Mouse (Mus musculus) mesoderm, embryonic 11.5 days (tissue): ENCODE data around the gene Hist1h1b.
"Not testable (repeated sequence)": the region's sequence is repeated elsewhere in the genome, so short reads cannot be mapped to it uniquely, and the experiment has no call there.

ENCODE experiments used
- DNase-seq: peaks from one replicate; pipeline ENCODE4 v3.0.0-alpha.2; 2012; ENCODE audit warnings: low read depth, low spot score

Gene Hist1h1b

GRCm38 (mm10) chr13:21779767-21780731, at the start of gene Hist1h1b:
Gene Hist1h1b (minus strand): TSS chr13:21780625.
- peak; percentile 83 for DNase-seq

GRCm38 (mm10) chr13:21828511-21828910, 48.1 kb upstream of the Hist1h1b start:
- DNase-seq: no peak

- not testable (repeated sequence) for DNase-seq
These were observed 39.9 kb upstream of the Hist1h1b start for GRCm38 (mm10) chr13:21820082-21820890.

- not testable (repeated sequence) for DNase-seq
These were observed 31.7 kb upstream of the Hist1h1b start for GRCm38 (mm10) chr13:21812092-21812491.

- DNase-seq: not testable (repeated sequence)
These were observed 31.1 kb upstream of the Hist1h1b start, which contains the start of gene Hist1h4m for GRCm38 (mm10) chr13:21811539-21811938. Gene Hist1h4m (plus strand): TSS chr13:21811746.

- DNase-seq: not testable (repeated sequence)
These were observed 30.6 kb upstream of the Hist1h1b start for GRCm38 (mm10) chr13:21811074-21811473.

GRCm38 (mm10) chr13:21810073-21810472, 29.6 kb upstream of the Hist1h1b start, which contains the start of the genes Hist1h2bq and Hist1h2ao:
Gene Hist1h2bq (minus strand): TSS chr13:21810197.
Gene Hist1h2ao (plus strand): TSS chr13:21810465.
- not testable (repeated sequence) for DNase-seq

- DNase-seq: not testable (repeated sequence)
These were observed 22.6 kb upstream of the Hist1h1b start for GRCm38 (mm10) chr13:21803058-21803457.

- DNase-seq: not testable (repeated sequence)
These were observed 16.7 kb upstream of the Hist1h1b start for GRCm38 (mm10) chr13:21797163-21797562.

GRCm38 (mm10) chr13:21795584-21795983, 15.2 kb upstream of the Hist1h1b start:
- no peak for DNase-seq

- no peak for DNase-seq
These were observed 10.3 kb upstream of the Hist1h1b start for GRCm38 (mm10) chr13:21790601-21791283.

- DNase-seq: no peak
These were observed 9.5 kb upstream of the Hist1h1b start for GRCm38 (mm10) chr13:21789925-21790324.

GRCm38 (mm10) chr13:21787760-21788593, 7.6 kb upstream of the Hist1h1b start:
- DNase-seq: no peak

- DNase-seq: peak; percentile 96
These were observed 6.6 kb upstream of the Hist1h1b start, which contains the start of the genes Hist1h2an and Hist1h2bp for GRCm38 (mm10) chr13:21786899-21787629. Gene Hist1h2an (minus strand): TSS chr13:21787218. Gene Hist1h2bp (plus strand): TSS chr13:21787461.

GRCm38 (mm10) chr13:21786189-21786898, 5.9 kb upstream of the Hist1h1b start:
- DNase-seq: no peak

GRCm38 (mm10) chr13:21784311-21784710, 3.9 kb upstream of the Hist1h1b start:
- DNase-seq: no peak

- no peak for DNase-seq
These were observed 3.3 kb upstream of the Hist1h1b start for GRCm38 (mm10) chr13:21783734-21784161.

- peak; percentile 90 for DNase-seq
These were observed 2.8 kb upstream of the Hist1h1b start, which contains the start of gene Hist1h3i for GRCm38 (mm10) chr13:21783255-21783617. Gene Hist1h3i (minus strand): TSS chr13:21783370.
